Mouse (Mus musculus): ENCODE measurements at regions not wholly inside any gene's neighbourhood (a gene's known extent, or its start where the extent isn't known, plus 50 kb on each side); places are given as distances from the start of the nearest gene placed in this dataset.

GRCm38 (mm10) chr15:85674191-85674984 is 60.4 kb upstream of the Ppara start:
- DNase-seq (ENCODE audit: low spot score in 2 of 2) = no peak

GRCm38 (mm10) chr15:85675126-85675525 is 59.7 kb upstream of the Ppara start:
- DNase-seq (ENCODE audit: low spot score in 2 of 2) = no peak

- no peak for DNase-seq (ENCODE audit: low spot score in 2 of 2)
Measured at GRCm38 (mm10) chr15:85675736-85676135, 59.0 kb upstream of the Ppara start.

GRCm38 (mm10) chr15:85676156-85676555 is 58.6 kb upstream of the Ppara start:
- DNase-seq (ENCODE audit: low spot score in 2 of 2) = no peak

GRCm38 (mm10) chr15:85676871-85677270 is 57.9 kb upstream of the Ppara start:
- no peak for DNase-seq (ENCODE audit: low spot score in 2 of 2)

- no peak for DNase-seq (ENCODE audit: low spot score in 2 of 2)
Measured at GRCm38 (mm10) chr15:85677381-85677780, 57.4 kb upstream of the Ppara start.

GRCm38 (mm10) chr15:85677855-85678254 is 56.9 kb upstream of the Ppara start:
- DNase-seq (ENCODE audit: low spot score in 2 of 2) = no peak

GRCm38 (mm10) chr15:85678351-85678895 is 56.4 kb upstream of the Ppara start:
- DNase-seq (ENCODE audit: low spot score in 2 of 2) = no peak

GRCm38 (mm10) chr15:85678981-85679708 is 55.6 kb upstream of the Ppara start:
- no peak for DNase-seq (ENCODE audit: low spot score in 2 of 2)

- no peak for DNase-seq (ENCODE audit: low spot score in 2 of 2)
Measured at GRCm38 (mm10) chr15:85679864-85680428, 54.8 kb upstream of the Ppara start.

GRCm38 (mm10) chr15:85680460-85681224 is 54.1 kb upstream of the Ppara start:
- DNase-seq (ENCODE audit: low spot score in 2 of 2) = no peak

- no peak for DNase-seq (ENCODE audit: low spot score in 2 of 2)
Measured at GRCm38 (mm10) chr15:85682116-85682515, 52.7 kb upstream of the Ppara start.

- DNase-seq (ENCODE audit: low spot score in 2 of 2) = no peak
Measured at GRCm38 (mm10) chr15:85682780-85683179, 52.0 kb upstream of the Ppara start.

GRCm38 (mm10) chr15:85683271-85683670 is 51.5 kb upstream of the Ppara start:
- no peak for DNase-seq (ENCODE audit: low spot score in 2 of 2)

- DNase-seq (ENCODE audit: low spot score in 2 of 2) = no peak
Measured at GRCm38 (mm10) chr15:85683716-85684115, 51.1 kb upstream of the Ppara start.

GRCm38 (mm10) chr15:85684164-85684708 is 50.5 kb upstream of the Ppara start:
- DNase-seq (ENCODE audit: low spot score in 2 of 2) = no peak

- DNase-seq (ENCODE audit: low spot score in 2 of 2) = peak in 1 of 2 experiments; percentile 63
Measured at GRCm38 (mm10) chr15:85684875-85685274, 49.9 kb upstream of the Ppara start.
